Mouse (Mus musculus) CH12.LX (cell line): ENCODE results near the gene Prkce.

Experiments
- CTCF ChIP-seq, 2 experiments: IDR thresholded peaks in 1 of 2; conservative IDR thresholded peaks in 1 of 2; 2 replicates each; pipeline ENCODE4 v1.5.1; 2011 to 2012; ENCODE audit warnings: low read depth in 2 of 2, low read length in 2 of 2, improper control_type of control experiment in 1 of 2, inconsistent platforms in 1 of 2, mild to moderate bottlenecking in 1 of 2, moderate library complexity in 1 of 2
- E2F4 ChIP-seq: IDR thresholded peaks from 2 replicates; pipeline ENCODE4 v1.6.1; 2011; ENCODE audit warnings: low read depth, low read length, improper control_type of control experiment; ENCODE audit not compliant: insufficient replicate concordance
- EP300 ChIP-seq: IDR thresholded peaks from 2 replicates; pipeline ENCODE4 v1.6.1; 2011; ENCODE audit warnings: low read length, improper control_type of control experiment
- IRF4 ChIP-seq: IDR thresholded peaks from 2 replicates; pipeline ENCODE4 v1.6.1; 2014; ENCODE audit warnings: low read depth, mild to moderate bottlenecking, inconsistent platforms, low read length, improper control_type of control experiment
- JUND ChIP-seq: conservative IDR thresholded peaks from 2 replicates; pipeline ENCODE4 v1.6.1; 2011; ENCODE audit warnings: low read depth, low read length, improper control_type of control experiment
- POLR2A ChIP-seq: IDR thresholded peaks from 2 replicates; pipeline ENCODE4 v1.6.1; 2011; ENCODE audit warnings: low read depth, mild to moderate bottlenecking, improper control_type of control experiment, low read length
- RAD21 ChIP-seq: IDR thresholded peaks from 2 replicates; pipeline ENCODE4 v1.6.1; 2011; ENCODE audit warnings: low read depth, mild to moderate bottlenecking, low read length, improper control_type of control experiment, moderate library complexity
- USF1 ChIP-seq: IDR thresholded peaks from 2 replicates; pipeline ENCODE4 v1.6.1; 2014; ENCODE audit warnings: low read depth, mild to moderate bottlenecking, inconsistent platforms, low read length, improper control_type of control experiment
- ZC3H11A ChIP-seq: IDR thresholded peaks from 2 replicates; pipeline ENCODE4 v1.6.1; 2012; ENCODE audit warnings: low read depth, mild to moderate bottlenecking, inconsistent platforms, low read length, improper control_type of control experiment

DNA sequence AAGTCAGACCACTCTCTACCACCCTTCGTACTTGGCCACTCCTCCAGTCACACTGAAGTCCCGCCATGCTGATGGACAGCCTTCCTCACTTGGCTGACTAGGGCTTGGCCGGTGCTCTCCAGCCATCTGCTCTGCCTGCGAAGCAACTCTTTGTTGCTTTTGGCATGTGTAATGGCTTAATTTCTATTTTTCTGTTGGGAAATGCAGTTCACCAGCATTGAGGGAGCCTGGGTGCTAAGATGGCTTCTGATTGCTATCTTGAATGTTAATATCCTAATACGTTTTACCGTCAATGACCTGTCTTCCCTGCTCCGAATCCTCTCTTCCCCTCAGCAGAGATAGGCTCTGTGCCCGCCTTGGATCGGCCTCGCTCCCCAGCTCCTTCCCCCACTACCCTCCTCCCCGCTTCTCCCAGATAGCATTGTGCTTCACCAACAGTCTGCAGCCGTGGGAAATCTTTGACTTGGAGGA is 183.2 kb downstream of the Prkce start:
- TF ChIP-seq RAD21 (no peak), CTCF (conservative IDR thresholded peaks at IDR 0.05 in 1 of 2, IDR thresholded peaks at IDR 0.05 in 1 of 2; ENCODE audit: low read depth in 2 of 2, low read length in 2 of 2) (no peak), POLR2A (no peak), EP300 (no peak), E2F4 (no peak), USF1 (no peak), JUND (no peak), ZC3H11A (no peak), IRF4 (no peak)
